Mouse (Mus musculus) stomach, embryonic 16.5 days (tissue): ENCODE results near the gene Rbms1. TPM values are rescaled to one million over a fixed set of nuclear protein-coding genes. Genes with fewer than 3 reads are reported as not detected.

ENCODE experiments used
- ATAC-seq: fragments of 200-750 bp; cut with Nextera tagmentation; 2 replicates; pipeline ENCODE4 v1.8.0; 2017; ENCODE audit warnings: moderate number of reproducible peaks, moderate TSS enrichment; ENCODE audit not compliant: insufficient read depth, low FRiP score
- H3K27ac ChIP-seq: fragments of 300-500 bp; sonication (generic); 2 replicates; pipeline ENCODE4 v1.5.1; 2014; ENCODE audit warnings: low read length
- H3K27me3 ChIP-seq: fragments of 300-500 bp; sonication (generic); 2 replicates; pipeline ENCODE4 v1.6.1; 2014; ENCODE audit warnings: low read length, control low read depth, mixed read lengths; ENCODE audit not compliant: control insufficient read depth, insufficient read depth
- H3K36me3 ChIP-seq: fragments of 300-500 bp; sonication (generic); 2 replicates; pipeline ENCODE4 v1.6.1; 2014; ENCODE audit warnings: low read length; ENCODE audit not compliant: control insufficient read depth, insufficient read depth
- H3K4me1 ChIP-seq: fragments of 300-500 bp; sonication (generic); 2 replicates; pipeline ENCODE4 v1.6.1; 2014; ENCODE audit warnings: low read length, control low read depth, mixed read lengths; ENCODE audit not compliant: control insufficient read depth, insufficient read depth
- H3K4me2 ChIP-seq: fragments of 300-500 bp; sonication (generic); 2 replicates; pipeline ENCODE4 v1.6.1; 2014; ENCODE audit warnings: low read depth, low read length, mixed read lengths
- H3K4me3 ChIP-seq: fragments of 300-500 bp; sonication (generic); replicated peaks from 2 replicates; pipeline ENCODE4 v1.5.1; 2014; ENCODE audit warnings: mild to moderate bottlenecking, low read length
- H3K9ac ChIP-seq: fragments of 300-500 bp; sonication (generic); 2 replicates; pipeline ENCODE4 v1.6.1; 2014; ENCODE audit warnings: low read length
- H3K9me3 ChIP-seq: fragments of 300-500 bp; sonication (generic); replicated peaks from 2 replicates; pipeline ENCODE4 v1.6.1; 2016; ENCODE audit warnings: low read length, control low read depth; ENCODE audit not compliant: control insufficient read depth
- WGBS: fragments of 180-500 bp; shearing (Covaris S2); extraction: QIAGEN DNeasy Blood & Tissue Kit; methylation state at CpG from one replicate; pipeline ENCODE4 v1.1.7; 2014; 5-methylcytosine and 5-hydroxymethylcytosine counted together
- polyA plus RNA-seq: library from polyadenylated mRNA; unstranded; fragments of >200 nt; fragmentation: Nextera tagmentation; extraction: Ambion mirVana; gene quantifications from 2 replicates; pipeline ENCODE4 v1.2.1, GENCODE M21; 2015

The Rbms1 gene
- polyA plus RNA-seq, 1 experiment from 2014 or later, result 110 TPM

GRCm38 (mm10) chr2:60864256-60864795 is 98.7 kb downstream of the Rbms1 start:
- peaks cover 34% of the 10 kb centered on the region for H3K4me1 ChIP-seq
- no peak for ATAC-seq
- H3K36me3 ChIP-seq, result peaks cover 3% of the 10 kb centered on the region; the same call in 1 of the 2 replicates
- H3K4me2 ChIP-seq, result no peak overlapping the region
- no peaks in the 10 kb centered on the region for H3K27me3 ChIP-seq
- H3K4me3 ChIP-seq, result no peak overlapping the region
- H3K9me3 ChIP-seq, result peaks cover 5% of the 10 kb centered on the region; the same call in 1 of the 2 replicates
- H3K27ac ChIP-seq, result no peak overlapping the region
- H3K9ac ChIP-seq, result no peak overlapping the region
- 67% methylated on average over 5 of the region's 5 CpGs for WGBS

- peaks cover 3% of the 10 kb centered on the region; the same call in 1 of the 2 replicates for H3K36me3 ChIP-seq
- peaks cover 29% of the 10 kb centered on the region for H3K4me1 ChIP-seq
- H3K9me3 ChIP-seq, result peaks cover 5% of the 10 kb centered on the region; the same call in 1 of the 2 replicates
- no peak overlapping the region for H3K4me3 ChIP-seq
- no peak for ATAC-seq
- no peak overlapping the region for H3K9ac ChIP-seq
- no peak overlapping the region for H3K4me2 ChIP-seq
- WGBS, result 74% methylated on average over 2 of the region's 2 CpGs
- H3K27ac ChIP-seq, result no peak overlapping the region
- H3K27me3 ChIP-seq, result no peaks in the 10 kb centered on the region
These were observed 99.2 kb downstream of the Rbms1 start for GRCm38 (mm10) chr2:60863827-60864226.

- Histone ChIP-seq H3K4me1 (peaks cover 25% of the 10 kb centered on the region), H3K9ac (no peak overlapping the region), H3K27ac (no peak overlapping the region), H3K4me2 (no peak overlapping the region), H3K9me3 (peaks cover 5% of the 10 kb centered on the region; the same call in 1 of the 2 replicates), H3K4me3 (no peak overlapping the region), H3K27me3 (no peaks in the 10 kb centered on the region), H3K36me3 (peaks cover 3% of the 10 kb centered on the region; the same call in 1 of the 2 replicates)
- WGBS, result 87% methylated on average over 8 of the region's 8 CpGs
- ATAC-seq, result no peak
These were observed 99.9 kb downstream of the Rbms1 start for GRCm38 (mm10) chr2:60862913-60863711.

GRCm38 (mm10) chr2:60858116-60858515 is 104.9 kb downstream of the Rbms1 start:
- Histone ChIP-seq H3K27ac (no peak overlapping the region), H3K27me3 (no peaks in the 10 kb centered on the region), H3K4me1 (peaks cover 18% of the 10 kb centered on the region; the same call in 1 of the 2 replicates), H3K4me3 (no peak overlapping the region), H3K4me2 (no peak overlapping the region), H3K9me3 (peaks cover 5% of the 10 kb centered on the region; the same call in 1 of the 2 replicates), H3K36me3 (peaks cover 3% of the 10 kb centered on the region; the same call in 1 of the 2 replicates), H3K9ac (no peak overlapping the region)
- 86% methylated on average over 1 of the region's 1 CpGs for WGBS
- no peak for ATAC-seq

GRCm38 (mm10) chr2:60856097-60856496 is 106.9 kb downstream of the Rbms1 start:
- H3K9ac ChIP-seq, result no peak overlapping the region
- H3K36me3 ChIP-seq, result peaks cover 3% of the 10 kb centered on the region; the same call in 1 of the 2 replicates
- H3K4me3 ChIP-seq, result no peak overlapping the region
- no peaks in the 10 kb centered on the region for H3K27me3 ChIP-seq
- H3K9me3 ChIP-seq, result no peaks in the 10 kb centered on the region
- no peak overlapping the region for H3K27ac ChIP-seq
- 48% methylated on average over 2 of the region's 2 CpGs for WGBS
- no peak for ATAC-seq
- H3K4me1 ChIP-seq, result peaks cover 32% of the 10 kb centered on the region
- H3K4me2 ChIP-seq, result no peak overlapping the region

- Histone ChIP-seq H3K4me1 (peaks cover 42% of the 10 kb centered on the region), H3K9me3 (no peaks in the 10 kb centered on the region), H3K9ac (no peak overlapping the region), H3K27me3 (no peaks in the 10 kb centered on the region), H3K36me3 (peaks cover 3% of the 10 kb centered on the region; the same call in 1 of the 2 replicates), H3K4me3 (no peak overlapping the region), H3K4me2 (0 out of 2 replicates have a peak overlapping the region, but pooled peaks have one; percentile 7), H3K27ac (peak overlapping the region; percentile 74)
- ATAC-seq, result peak; percentile 80; the same call in 1 of the 2 replicates
- WGBS, result 47% methylated on average over 4 of the region's 4 CpGs
These were observed 108.0 kb downstream of the Rbms1 start for GRCm38 (mm10) chr2:60855006-60855405.

- Histone ChIP-seq H3K4me3 (no peak overlapping the region), H3K9ac (no peak overlapping the region), H3K27me3 (no peaks in the 10 kb centered on the region), H3K4me2 (no peak overlapping the region), H3K4me1 (peaks cover 38% of the 10 kb centered on the region), H3K36me3 (no peaks in the 10 kb centered on the region), H3K9me3 (no peaks in the 10 kb centered on the region), H3K27ac (no peak overlapping the region)
- 37% methylated on average over 3 of the region's 3 CpGs for WGBS
- no peak for ATAC-seq
These were observed 111.1 kb downstream of the Rbms1 start for GRCm38 (mm10) chr2:60851898-60852297.

GRCm38 (mm10) chr2:60851057-60851718 is 111.8 kb downstream of the Rbms1 start:
- Histone ChIP-seq H3K9me3 (no peaks in the 10 kb centered on the region), H3K4me1 (peaks cover 36% of the 10 kb centered on the region), H3K4me2 (no peak overlapping the region), H3K36me3 (no peaks in the 10 kb centered on the region), H3K4me3 (no peak overlapping the region), H3K27me3 (no peaks in the 10 kb centered on the region), H3K9ac (no peak overlapping the region), H3K27ac (peak overlapping the region; percentile 39)
- WGBS, result 46% methylated on average over 14 of the region's 14 CpGs
- ATAC-seq, result no peak

- Histone ChIP-seq H3K27me3 (no peaks in the 10 kb centered on the region), H3K36me3 (no peaks in the 10 kb centered on the region), H3K4me3 (no peak overlapping the region), H3K4me1 (peaks cover 32% of the 10 kb centered on the region), H3K9me3 (no peaks in the 10 kb centered on the region), H3K9ac (no peak overlapping the region), H3K27ac (no peak overlapping the region), H3K4me2 (no peak overlapping the region)
- WGBS, result 93% methylated on average over 4 of the region's 4 CpGs
- ATAC-seq, result no peak
These were observed 114.5 kb downstream of the Rbms1 start for GRCm38 (mm10) chr2:60848478-60848877.
